Mouse (Mus musculus): ENCODE results near the gene Kcnj8. TPM values are rescaled to one million over a fixed set of nuclear protein-coding genes. Genes with fewer than 3 reads are reported as not detected.

The Kcnj8 gene
- polyA plus RNA-seq, 1 experiment: 0.02 TPM

- no peak for TF ChIP-seq E2F4 (IDR thresholded peaks at IDR 0.05; ENCODE audit: insufficient read depth)
- TF ChIP-seq MYOD1 (IDR thresholded peaks at IDR 0.05; ENCODE audit: control insufficient read depth in 1 of 3, insufficient read length in 2 of 3, low read depth in 2 of 3): no peak
- TF ChIP-seq CEBPB (IDR thresholded peaks at IDR 0.05; ENCODE audit: insufficient read depth, poor library complexity, severe bottlenecking): no peak
- no peak for TF ChIP-seq MYOG (IDR thresholded peaks at IDR 0.05; ENCODE audit: control insufficient read depth in 1 of 3, insufficient read depth in 1 of 3, insufficient read length in 2 of 3, low read depth in 2 of 3)
- no peak for TF ChIP-seq POLR2A (IDR thresholded peaks at IDR 0.05; ENCODE audit: insufficient read length, low read depth)
- no peak for TF ChIP-seq POLR2AphosphoS2 (IDR thresholded peaks at IDR 0.05; ENCODE audit: insufficient read length, low read depth)
- Histone ChIP-seq H3K4me3 (no peak overlapping the region), H3K36me3 (ENCODE audit: control insufficient read depth, insufficient read depth) (no peaks in the 10 kb centered on the region), H3K79me2 (ENCODE audit: control insufficient read depth, insufficient read depth) (no peaks in the 10 kb centered on the region), H3ac (ENCODE audit: control insufficient read depth, insufficient read length) (no peak overlapping the region), H3K4me2 (ENCODE audit: low read depth) (no peak overlapping the region), H3K27me3 (ENCODE audit: control insufficient read depth, insufficient read depth, insufficient read length) (no peaks in the 10 kb centered on the region)
Measured at GRCm38 (mm10) chr6:142530378-142530777, 41.0 kb downstream of the Kcnj8 start.

GRCm38 (mm10) chr6:142529680-142530079, 41.7 kb downstream of the Kcnj8 start:
- no peak overlapping the region for H3K4me2 ChIP-seq (ENCODE audit: low read depth)
- H3K27me3 ChIP-seq (ENCODE audit: control insufficient read depth, insufficient read depth, insufficient read length): no peaks in the 10 kb centered on the region
- no peaks in the 10 kb centered on the region for H3K79me2 ChIP-seq (ENCODE audit: control insufficient read depth, insufficient read depth)
- H3K4me3 ChIP-seq: no peak overlapping the region
- H3ac ChIP-seq (ENCODE audit: control insufficient read depth, insufficient read length): no peak overlapping the region
- TF ChIP-seq SRF (IDR thresholded peaks at IDR 0.05; ENCODE audit: control insufficient read depth, insufficient read length, low read depth) (no peak), MAX (IDR thresholded peaks at IDR 0.05; ENCODE audit: low read depth) (no peak), POLR2A (IDR thresholded peaks at IDR 0.05; ENCODE audit: insufficient read length, low read depth) (no peak), REST (IDR thresholded peaks at IDR 0.05; ENCODE audit: insufficient read depth, insufficient read length) (no peak), MYOG (IDR thresholded peaks at IDR 0.05; ENCODE audit: control insufficient read depth in 1 of 3, insufficient read depth in 1 of 3, insufficient read length in 2 of 3, low read depth in 2 of 3) (no peak), E2F4 (IDR thresholded peaks at IDR 0.05; ENCODE audit: insufficient read depth) (no peak), MYOD1 (IDR thresholded peaks at IDR 0.05; ENCODE audit: control insufficient read depth in 1 of 3, insufficient read length in 2 of 3, low read depth in 2 of 3) (no peak), CEBPB (IDR thresholded peaks at IDR 0.05; ENCODE audit: insufficient read depth, poor library complexity, severe bottlenecking) (no peak), TCF12 (IDR thresholded peaks at IDR 0.05; ENCODE audit: insufficient read depth, poor library complexity, severe bottlenecking) (no peak), USF1 (IDR thresholded peaks at IDR 0.05; ENCODE audit: low read depth) (no peak)
- no peaks in the 10 kb centered on the region for H3K36me3 ChIP-seq (ENCODE audit: control insufficient read depth, insufficient read depth)

- no peak overlapping the region for H3ac ChIP-seq (ENCODE audit: control insufficient read depth, insufficient read length)
- H3K79me2 ChIP-seq (ENCODE audit: control insufficient read depth, insufficient read depth): no peaks in the 10 kb centered on the region
- no peak overlapping the region for H3K4me2 ChIP-seq (ENCODE audit: low read depth)
- H3K4me3 ChIP-seq: no peak overlapping the region
- TF ChIP-seq CEBPB (IDR thresholded peaks at IDR 0.05; ENCODE audit: insufficient read depth, poor library complexity, severe bottlenecking) (no peak), SRF (IDR thresholded peaks at IDR 0.05; ENCODE audit: control insufficient read depth, insufficient read length, low read depth) (no peak), POLR2AphosphoS2 (IDR thresholded peaks at IDR 0.05; ENCODE audit: insufficient read length, low read depth) (no peak), MAX (IDR thresholded peaks at IDR 0.05; ENCODE audit: low read depth) (no peak), TCF3 (IDR thresholded peaks at IDR 0.05; ENCODE audit: insufficient read length, low read depth) (no peak), MYOG (IDR thresholded peaks at IDR 0.05; ENCODE audit: control insufficient read depth in 1 of 3, insufficient read depth in 1 of 3, insufficient read length in 2 of 3, low read depth in 2 of 3) (no peak), E2F4 (IDR thresholded peaks at IDR 0.05; ENCODE audit: insufficient read depth) (no peak), REST (IDR thresholded peaks at IDR 0.05; ENCODE audit: insufficient read depth, insufficient read length) (no peak)
- no peaks in the 10 kb centered on the region for H3K36me3 ChIP-seq (ENCODE audit: control insufficient read depth, insufficient read depth)
- H3K27me3 ChIP-seq (ENCODE audit: control insufficient read depth, insufficient read depth, insufficient read length): no peaks in the 10 kb centered on the region
Measured at GRCm38 (mm10) chr6:142527931-142528562, 43.4 kb downstream of the Kcnj8 start.

DNA sequence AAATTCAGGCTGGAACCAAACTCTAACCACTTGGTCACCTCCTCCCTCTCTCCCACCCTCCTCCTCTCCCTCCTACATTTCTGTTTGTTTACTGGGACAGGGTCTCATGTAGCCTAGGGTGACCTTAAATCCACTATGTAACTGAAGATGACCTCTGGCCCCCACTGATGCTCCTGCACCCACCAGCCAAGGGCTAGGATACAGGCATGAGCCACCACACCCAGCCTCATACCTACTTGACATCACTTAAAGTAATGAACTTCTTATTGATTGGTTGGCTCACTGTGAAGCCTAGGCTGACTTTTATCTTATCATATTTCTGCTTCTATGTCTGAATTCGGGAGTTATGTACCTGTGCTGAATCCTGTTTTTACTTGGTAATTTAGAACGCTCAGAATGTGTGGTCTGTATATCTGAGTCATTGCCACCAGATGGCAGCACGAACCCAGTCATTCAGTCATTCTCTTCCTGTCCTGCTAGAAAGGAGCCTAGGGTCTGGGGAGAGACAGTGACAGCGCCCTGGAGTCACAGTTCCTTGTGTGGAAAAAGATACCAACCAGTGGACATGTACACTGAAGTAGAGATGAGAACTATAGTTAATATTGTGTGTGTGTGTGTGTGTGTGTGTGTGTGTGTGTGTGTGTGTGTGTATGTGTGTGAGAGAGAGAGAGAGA, 46.6 kb downstream of the Kcnj8 start:
- no peak overlapping the region for H3K4me2 ChIP-seq (ENCODE audit: low read depth)
- peaks cover 10% of the 10 kb centered on the region for H3K27me3 ChIP-seq (ENCODE audit: control insufficient read depth, insufficient read depth, insufficient read length)
- H3ac ChIP-seq (ENCODE audit: control insufficient read depth, insufficient read length): no peak overlapping the region
- H3K79me2 ChIP-seq (ENCODE audit: control insufficient read depth, insufficient read depth): no peaks in the 10 kb centered on the region
- TF ChIP-seq REST (IDR thresholded peaks at IDR 0.05; ENCODE audit: insufficient read depth, insufficient read length) (no peak), MAX (IDR thresholded peaks at IDR 0.05; ENCODE audit: low read depth) (no peak), E2F4 (IDR thresholded peaks at IDR 0.05; ENCODE audit: insufficient read depth) (no peak), CEBPB (IDR thresholded peaks at IDR 0.05; ENCODE audit: insufficient read depth, poor library complexity, severe bottlenecking) (no peak), TCF3 (IDR thresholded peaks at IDR 0.05; ENCODE audit: insufficient read length, low read depth) (no peak), SRF (IDR thresholded peaks at IDR 0.05; ENCODE audit: control insufficient read depth, insufficient read length, low read depth) (no peak), POLR2A (IDR thresholded peaks at IDR 0.05; ENCODE audit: insufficient read length, low read depth) (no peak), USF1 (IDR thresholded peaks at IDR 0.05; ENCODE audit: low read depth) (no peak), MYOD1 (IDR thresholded peaks at IDR 0.05; ENCODE audit: control insufficient read depth in 1 of 3, insufficient read length in 2 of 3, low read depth in 2 of 3) (no peak), MYOG (IDR thresholded peaks at IDR 0.05; ENCODE audit: control insufficient read depth in 1 of 3, insufficient read depth in 1 of 3, insufficient read length in 2 of 3, low read depth in 2 of 3) (no peak), TCF12 (IDR thresholded peaks at IDR 0.05; ENCODE audit: insufficient read depth, poor library complexity, severe bottlenecking) (no peak), POLR2AphosphoS2 (IDR thresholded peaks at IDR 0.05; ENCODE audit: insufficient read length, low read depth) (no peak)
- H3K36me3 ChIP-seq (ENCODE audit: control insufficient read depth, insufficient read depth): no peaks in the 10 kb centered on the region
- H3K4me3 ChIP-seq: no peak overlapping the region
